Mouse (Mus musculus): ENCODE results near the gene Lmcd1. TPM values are rescaled to one million over a fixed set of nuclear protein-coding genes. Genes with fewer than 3 reads are reported as not detected.

Gene Lmcd1
- total and polyA plus RNA-seq, 3 experiments, result 29.2 to 46.7 (median 37.5) TPM

GRCm38 (mm10) chr6:112302248-112302647, 28.7 kb downstream of the Lmcd1 start:
- Histone ChIP-seq H3K36me3 (ENCODE audit: control insufficient read depth, insufficient read depth, low read length) (peaks cover 33% of the 10 kb centered on the region), H3K4me1 (ENCODE audit: control insufficient read depth, insufficient read depth, low read length) (peaks cover 16% of the 10 kb centered on the region), H3K9ac (ENCODE audit: low read depth, low read length) (no peak overlapping the region), H3K27me3 (ENCODE audit: control insufficient read depth, insufficient read depth, low read length) (no peaks in the 10 kb centered on the region), H3K79me2 (replicated peaks; ENCODE audit: control insufficient read depth, insufficient read depth, low read length) (no peaks in the 10 kb centered on the region), H3K4me3 (no peak overlapping the region), H3K27ac (peak overlapping the region; percentile 65)
- WGBS, result 35% methylated on average over 7 of the region's 7 CpGs
- DNase-seq, result peak in 1 of 2 experiments; percentile 42
- intact Hi-C loops (cut with DNase I), result loop anchor here (2.0 to 5.0 kb wide), 2 partner anchors 27 to 60 kb away; no protein-coding TSS in a partner anchor
- TF ChIP-seq POLR2A (IDR thresholded peaks at IDR 0.05; ENCODE audit: insufficient read depth, low read depth, low read length), result no peak

- Histone ChIP-seq H3K36me3 (ENCODE audit: control insufficient read depth, insufficient read depth, low read length) (peaks cover 33% of the 10 kb centered on the region), H3K27me3 (ENCODE audit: control insufficient read depth, insufficient read depth, low read length) (no peaks in the 10 kb centered on the region), H3K79me2 (replicated peaks; ENCODE audit: control insufficient read depth, insufficient read depth, low read length) (no peaks in the 10 kb centered on the region; the same call in 1 of the 2 replicates), H3K4me3 (no peak overlapping the region), H3K9ac (ENCODE audit: low read depth, low read length) (no peak overlapping the region), H3K4me1 (ENCODE audit: control insufficient read depth, insufficient read depth, low read length) (peaks cover 16% of the 10 kb centered on the region), H3K27ac (peak overlapping the region; percentile 65)
- intact Hi-C loops (cut with DNase I), result loop anchor here (2.0 to 5.0 kb wide), 2 partner anchors 28 to 59 kb away; no protein-coding TSS in a partner anchor
- DNase-seq, result no peak
- WGBS, result 55% methylated on average over 9 of the region's 9 CpGs
- no peak for TF ChIP-seq POLR2A (IDR thresholded peaks at IDR 0.05; ENCODE audit: insufficient read depth, low read depth, low read length)
- TF ChIP-seq CTCF (IDR thresholded peaks at IDR 0.05), result no peak
- no peak for TF ChIP-seq EP300 (IDR thresholded peaks at IDR 0.05; ENCODE audit: insufficient read depth, low read depth, low read length)
Observed at GRCm38 (mm10) chr6:112302814-112303383, 29.3 kb downstream of the Lmcd1 start.

- Histone ChIP-seq H3K4me3 (peak overlapping the region; percentile 14; the same call in 1 of the 2 replicates), H3K27me3 (ENCODE audit: control insufficient read depth, insufficient read depth, low read length) (no peaks in the 10 kb centered on the region), H3K79me2 (replicated peaks; ENCODE audit: control insufficient read depth, insufficient read depth, low read length) (no peaks in the 10 kb centered on the region; the same call in 1 of the 2 replicates), H3K36me3 (ENCODE audit: control insufficient read depth, insufficient read depth, low read length) (peaks cover 25% of the 10 kb centered on the region), H3K9ac (ENCODE audit: low read depth, low read length) (no peak overlapping the region), H3K4me1 (ENCODE audit: control insufficient read depth, insufficient read depth, low read length) (peaks cover 16% of the 10 kb centered on the region), H3K27ac (peak overlapping the region; percentile 79)
- TF ChIP-seq EP300 (IDR thresholded peaks at IDR 0.05; ENCODE audit: insufficient read depth, low read depth, low read length) (peak; percentile 73; the same call in 1 of the 2 replicates), POLR2A (IDR thresholded peaks at IDR 0.05; ENCODE audit: insufficient read depth, low read depth, low read length) (peak; percentile 14; the same call in 1 of the 2 replicates), CTCF (IDR thresholded peaks at IDR 0.05) (no peak)
- peak; percentile 72 to 83 for DNase-seq
- intact Hi-C loops (cut with DNase I), result loop anchor here (2.0 to 5.0 kb wide), 3 partner anchors 18 to 94 kb away; no protein-coding TSS in a partner anchor
- WGBS, result 12% methylated on average over 8 of the region's 8 CpGs
Observed at GRCm38 (mm10) chr6:112304751-112305150, 31.2 kb downstream of the Lmcd1 start.

- 78% methylated on average over 6 of the region's 6 CpGs for whole genome bisulfite sequencing
- no peak overlapping the region for H3K4me3 ChIP-seq
- H3K79me2 ChIP-seq (replicated peaks; ENCODE audit: control insufficient read depth, insufficient read depth, low read length), result no peaks in the 10 kb centered on the region; the same call in 1 of the 2 replicates
- H3K4me1 ChIP-seq (ENCODE audit: control insufficient read depth, insufficient read depth, low read length), result peaks cover 9% of the 10 kb centered on the region
- TF ChIP-seq CTCF (IDR thresholded peaks at IDR 0.05) (no peak), EP300 (IDR thresholded peaks at IDR 0.05; ENCODE audit: insufficient read depth, low read depth, low read length) (no peak), POLR2A (IDR thresholded peaks at IDR 0.05; ENCODE audit: insufficient read depth, low read depth, low read length) (no peak)
- no peak overlapping the region for H3K27ac ChIP-seq
- H3K36me3 ChIP-seq (ENCODE audit: control insufficient read depth, insufficient read depth, low read length), result peaks cover 18% of the 10 kb centered on the region
- H3K9ac ChIP-seq (ENCODE audit: low read depth, low read length), result no peak overlapping the region
- intact Hi-C loops (cut with DNase I), result no loop called here
- DNase-seq, result no peak
- H3K27me3 ChIP-seq (ENCODE audit: control insufficient read depth, insufficient read depth, low read length), result no peaks in the 10 kb centered on the region
Observed at GRCm38 (mm10) chr6:112309330-112309938, 35.9 kb downstream of the Lmcd1 start.

- no peak overlapping the region for H3K4me3 ChIP-seq
- intact Hi-C loops (cut with DNase I), result no loop called here
Observed at GRCm38 (mm10) chr6:112311385-112311784, 37.8 kb downstream of the Lmcd1 start.

GRCm38 (mm10) chr6:112319449-112319848, 45.9 kb downstream of the Lmcd1 start:
- Histone ChIP-seq H3K36me3 (ENCODE audit: control insufficient read depth, insufficient read depth, low read length) (peaks cover 10% of the 10 kb centered on the region), H3K9ac (ENCODE audit: low read depth, low read length) (no peak overlapping the region), H3K4me1 (ENCODE audit: control insufficient read depth, insufficient read depth, low read length) (peaks cover 2% of the 10 kb centered on the region; the same call in 1 of the 2 replicates), H3K27me3 (ENCODE audit: control insufficient read depth, insufficient read depth, low read length) (no peaks in the 10 kb centered on the region), H3K4me3 (no peak overlapping the region), H3K27ac (no peak overlapping the region), H3K79me2 (replicated peaks; ENCODE audit: control insufficient read depth, insufficient read depth, low read length) (0 out of 2 replicates have a peak, but pooled peaks cover 1% of the 10 kb centered on the region)
- no peak for DNase-seq
- intact Hi-C loops (cut with DNase I), result no loop called here
- WGBS, result 87% methylated on average over 4 of the region's 4 CpGs
- TF ChIP-seq EP300 (IDR thresholded peaks at IDR 0.05; ENCODE audit: insufficient read depth, low read depth, low read length) (no peak), POLR2A (IDR thresholded peaks at IDR 0.05; ENCODE audit: insufficient read depth, low read depth, low read length) (no peak), CTCF (IDR thresholded peaks at IDR 0.05) (no peak)

More at GRCm38 (mm10) chr6:112311385-112311784, 37.8 kb downstream of the Lmcd1 start:
- TF ChIP-seq CTCF (IDR thresholded peaks at IDR 0.05), result no peak
- WGBS, result 41% methylated on average over 4 of the region's 4 CpGs
- no peaks in the 10 kb centered on the region for H3K27me3 ChIP-seq (ENCODE audit: control insufficient read depth, insufficient read depth, low read length)
- H3K27ac ChIP-seq, result no peak overlapping the region
- peaks cover 8% of the 10 kb centered on the region for H3K36me3 ChIP-seq (ENCODE audit: control insufficient read depth, insufficient read depth, low read length)
- no peaks in the 10 kb centered on the region; the same call in 1 of the 2 replicates for H3K79me2 ChIP-seq (replicated peaks; ENCODE audit: control insufficient read depth, insufficient read depth, low read length)
- H3K4me1 ChIP-seq (ENCODE audit: control insufficient read depth, insufficient read depth, low read length), result 0 out of 2 replicates have a peak, but pooled peaks cover 2% of the 10 kb centered on the region
- no peak for DNase-seq
- H3K9ac ChIP-seq (ENCODE audit: low read depth, low read length), result no peak overlapping the region

Data from heart, adult 2 months (tissue).